Mouse (Mus musculus) gastrocnemius, postnatal 36 days (tissue): ENCODE measurements around the gene Rnf186. TPM values are rescaled to one million over a fixed set of nuclear protein-coding genes. Genes with fewer than 3 reads are reported as not detected.

Source experiments
- DNase-seq, 2 experiments: peaks; one replicate each; pipeline ENCODE4 v3.0.0; 2022
- intact Hi-C: fragments of 180-260 bp; cut with DNase I; formaldehyde crosslinking; loops from one replicate; pipeline ENCODE4 v1.15.1; 2025
- total RNA-seq, 2 experiments: library from RNA; stranded (reverse); gene quantifications; 2 replicates each; pipeline ENCODE4 v1.2.3; 2021

Rnf186 gene
- total RNA-seq, 2 experiments from 2014 or later = not detected

DNA sequence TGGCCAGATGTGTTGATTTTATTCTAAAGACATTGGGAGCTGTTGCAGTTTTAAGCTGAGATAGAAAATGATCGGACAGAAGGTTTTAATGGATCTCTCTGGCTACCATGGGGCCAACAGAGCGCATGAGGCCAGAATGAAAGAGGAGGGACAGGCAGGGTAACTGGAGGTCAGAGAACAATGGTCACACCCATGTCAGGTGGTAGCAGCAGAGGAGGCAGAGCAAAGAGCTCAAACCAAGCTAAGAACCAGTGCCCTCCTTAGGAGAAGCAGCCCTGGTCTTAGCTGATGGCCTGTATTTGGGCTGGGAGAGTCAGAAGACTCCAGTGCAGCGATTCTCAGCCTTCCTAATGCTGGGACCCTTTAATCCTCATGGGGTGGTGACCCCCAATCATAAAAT, 40.4 kb downstream of the Rnf186 start:
- intact Hi-C loops = no loop called here
- DNase-seq = no peak

DNA sequence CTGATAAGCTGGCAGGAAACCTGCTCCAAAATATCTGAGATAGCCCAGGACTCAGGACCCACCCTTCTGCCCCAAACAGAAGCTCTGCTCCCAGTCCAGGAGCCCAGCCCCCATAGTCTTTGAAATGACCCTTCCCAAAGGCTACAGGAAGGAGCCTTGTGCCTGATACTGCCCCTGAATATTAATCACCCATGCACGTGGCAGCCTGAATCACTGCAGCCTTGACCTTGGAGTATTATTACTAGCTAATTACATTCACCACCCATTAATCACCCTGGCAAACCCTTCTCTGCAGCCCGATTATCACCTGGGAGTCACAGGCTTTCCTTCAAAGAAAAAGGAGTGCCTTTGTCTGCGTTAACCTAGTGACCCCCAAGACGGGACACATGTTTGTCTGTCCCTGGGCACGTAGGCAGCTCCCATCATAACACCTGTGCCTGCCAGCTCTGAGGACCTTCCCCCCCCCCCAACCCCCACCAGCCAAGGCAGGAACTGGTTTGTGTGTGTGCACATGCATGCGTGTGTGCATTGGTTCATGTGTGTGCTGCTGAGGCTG, 41.1 kb downstream of the Rnf186 start:
- DNase-seq = no peak
- intact Hi-C loops = no loop called here

DNA sequence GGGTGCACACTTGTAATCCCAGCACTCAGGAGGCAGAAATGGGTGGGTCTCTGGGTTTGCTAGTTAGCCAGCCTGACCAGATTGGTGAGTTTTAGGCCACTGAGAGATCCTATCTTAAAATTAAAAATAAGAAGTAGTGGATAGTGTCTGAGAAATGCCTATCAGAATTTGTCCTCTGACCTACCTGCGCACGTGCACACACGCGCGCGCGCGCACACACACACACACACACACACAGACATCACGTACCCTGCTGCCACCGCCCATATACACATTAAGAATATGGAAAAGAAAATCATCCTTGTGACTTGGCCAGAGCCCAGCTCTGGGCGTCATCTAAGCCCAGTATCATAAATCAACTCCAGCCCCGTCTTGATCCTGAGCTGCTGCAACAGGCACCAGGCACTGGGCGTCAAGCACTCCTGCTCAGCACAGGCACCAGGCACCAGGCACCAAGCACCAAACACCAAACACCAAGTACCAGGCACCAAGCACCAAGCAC, 44.3 kb downstream of the Rnf186 start:
- intact Hi-C loops = no loop called here

DNA sequence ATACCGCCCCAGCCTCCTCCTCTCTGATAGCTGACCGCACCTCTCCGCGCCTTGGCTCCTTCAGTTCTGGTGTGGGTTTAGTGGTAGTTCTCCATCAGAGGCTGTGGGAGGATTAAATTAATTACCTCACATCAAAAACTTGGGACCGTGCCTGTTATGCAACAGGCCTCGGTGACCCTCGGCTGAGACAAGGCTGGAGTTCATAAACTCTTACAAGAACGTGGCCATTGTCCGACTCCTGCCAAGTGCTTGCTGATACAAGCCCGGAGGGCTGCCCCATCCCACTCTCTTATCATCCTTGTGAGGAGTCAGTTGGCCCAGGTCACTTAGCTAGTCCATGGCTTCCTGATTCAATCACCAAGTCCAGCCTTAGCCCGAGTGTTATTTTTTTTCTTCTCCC, 46.4 kb downstream of the Rnf186 start:
- intact Hi-C loops = no loop called here

More for the DNA sequence above, 44.3 kb downstream of the Rnf186 start:
- DNase-seq = no peak

DNA sequence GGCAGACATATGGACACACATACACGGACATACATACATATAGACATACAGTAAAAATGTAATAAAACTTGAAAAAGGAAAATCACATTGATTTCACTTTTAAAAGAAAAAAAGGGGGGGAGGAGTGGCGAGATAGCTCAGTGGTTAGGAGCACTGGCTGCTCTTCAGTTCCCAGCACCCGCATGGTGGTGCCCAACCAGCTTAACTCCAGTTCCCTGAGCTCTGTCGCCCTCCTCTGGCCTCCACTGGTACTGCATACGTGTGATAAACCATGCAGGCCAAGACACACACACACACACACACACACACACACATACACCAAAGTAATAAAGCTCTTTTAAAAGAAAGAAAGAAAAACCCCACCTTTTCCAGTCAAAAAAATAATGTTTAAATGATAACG, 47.9 kb downstream of the Rnf186 start:
- no peak for DNase-seq
- intact Hi-C loops = no loop called here

More for the DNA sequence above, 46.4 kb downstream of the Rnf186 start:
- DNase-seq = no peak

Other genes starting within 250 kb of the Rnf186 start
- not detected for gene Pla2g2c, start 242.3 kb upstream of the Rnf186 start, total RNA-seq
- under 1 TPM; 0.10 to 0.12 TPM for gene Ubxn10, start 229.9 kb upstream of the Rnf186 start, total RNA-seq
- not detected for gene Pla2g2f, start 209.5 kb upstream of the Rnf186 start, total RNA-seq
- under 1 TPM; 0.20 to 0.27 TPM for gene Pla2g2d, start 191.4 kb upstream of the Rnf186 start, total RNA-seq
- 1 to 10 TPM in 1 of 2 experiments, under 1 TPM in 1; 0.20 to 1.7 TPM for gene Pla2g5, start 103.6 kb upstream of the Rnf186 start, total RNA-seq
- not detected for gene Gm13030, start 93.1 kb upstream of the Rnf186 start, total RNA-seq
- not detected for gene Pla2g2e, start 89.2 kb upstream of the Rnf186 start, total RNA-seq
- 10 to 100 TPM; 12.3 to 13.4 TPM for gene Otud3, start 53.2 kb upstream of the Rnf186 start, total RNA-seq
- gene Tmco4, start 5.8 kb downstream of the Rnf186 start, total RNA-seq = 1 to 10 TPM; 4.0 to 6.1 TPM
- gene Htr6, start 108.5 kb downstream of the Rnf186 start, total RNA-seq = not detected
- gene Nbl1, start 125.9 kb downstream of the Rnf186 start, total RNA-seq = 10 to 100 TPM; 22.6 to 22.8 TPM
- 100 to 1,000 TPM; 353 to 374 TPM for gene Minos1, start 164.0 kb downstream of the Rnf186 start, total RNA-seq
- 100 to 1,000 TPM; 499 to 554 TPM for gene Capzb, start 225.8 kb downstream of the Rnf186 start, total RNA-seq